Comparison of ENCODE assay signal across 33 mouse cellular contexts in the genomic region with DNA sequence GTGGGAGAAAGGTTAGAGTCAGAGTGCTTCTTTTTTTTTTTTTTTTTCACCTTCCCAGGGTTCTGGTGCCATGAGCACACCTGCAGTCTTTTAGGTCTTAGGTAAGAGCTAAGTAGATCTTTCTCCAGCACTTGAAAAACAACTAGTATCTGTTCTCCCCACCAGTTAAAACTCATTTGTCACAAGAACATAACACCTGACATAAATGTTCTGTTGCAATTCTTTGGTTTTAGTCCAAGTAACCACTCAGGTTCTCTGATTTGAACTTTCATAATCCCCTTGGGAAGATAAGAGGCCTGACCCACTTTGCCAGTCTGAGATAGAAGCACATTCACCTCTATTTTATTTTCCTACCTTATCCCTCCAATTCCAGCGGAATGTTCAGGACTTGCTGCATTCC.
DNase-seq lines count a peak whose midpoint lies in the region; ATAC-seq and TF ChIP-seq lines count a peak whose summit lies in the region.
"Had no signal": no experiment of that assay in that cellular context is flagged by ENCODE, and none has a peak within 500 bp of the region (broad histone marks: within the 10 kb centered on the region; RNA-seq: fewer than 3 reads in every experiment).

No protein-coding gene starts in this region.

- peak; percentile 89 for ATAC-seq in lung, embryonic 16.5 days (ENCODE audit: low read depth)
- ATAC-seq in intestine, postnatal 0 days = peak; percentile 18; the same call in 1 of the 2 replicates
- ATAC-seq: activated CD4-positive, CD25-positive, alpha-beta regulatory T cell, adult 4 months; hindbrain, postnatal 0 days; midbrain, embryonic 15.5 days had no signal

- no peak for TF ChIP-seq CTCF in intestine, postnatal 0 days (IDR thresholded peaks at IDR 0.05; ENCODE audit: low read depth)
- no peak for TF ChIP-seq CTCF in small intestine, adult 2 months (IDR thresholded peaks at IDR 0.05; ENCODE audit: extremely low read depth, insufficient read length, insufficient replicate concordance, low read depth, low read length)

- no peak overlapping the region for H3K4me3 ChIP-seq in lung, embryonic 16.5 days (ENCODE audit: low read length)
- H3K4me3 ChIP-seq in intestine, postnatal 0 days (ENCODE audit: low read depth, low read length) = no peak overlapping the region
- no peak overlapping the region for H3K4me3 ChIP-seq in small intestine, adult 2 months (ENCODE audit: low read depth, low read length)
- H3K4me3 ChIP-seq in midbrain, embryonic 10.5 days = no peak overlapping the region
- H3K4me3 ChIP-seq: erythroblast, embryonic 14.5 days; forebrain, embryonic 12.5 days; hindbrain, embryonic 12.5 days; limb, embryonic 10.5 days; limb, embryonic 15.5 days; liver, embryonic 15.5 days; midbrain, embryonic 15.5 days; neural tube, embryonic 15.5 days had no signal

- H3K27me3 ChIP-seq in lung, embryonic 16.5 days (ENCODE audit: control insufficient read depth, insufficient read depth, low read depth, low read length) = no peaks in the 10 kb centered on the region
- no peaks in the 10 kb centered on the region for H3K27me3 ChIP-seq in intestine, postnatal 0 days (replicated peaks; ENCODE audit: control insufficient read depth, insufficient read depth, low read length)
- no peaks in the 10 kb centered on the region for H3K27me3 ChIP-seq in small intestine, adult 2 months (ENCODE audit: control insufficient read depth, insufficient read depth, low read length)
- no peaks in the 10 kb centered on the region for H3K27me3 ChIP-seq in midbrain, embryonic 10.5 days (ENCODE audit: low read depth, poor library complexity, severe bottlenecking)
- H3K27me3 ChIP-seq: forebrain, embryonic 12.5 days; hindbrain, embryonic 12.5 days; limb, embryonic 15.5 days; liver, embryonic 15.5 days; midbrain, embryonic 15.5 days; neural tube, embryonic 15.5 days had no signal

- peaks cover 6% of the 10 kb centered on the region; the same call in 1 of the 2 replicates for H3K4me1 ChIP-seq in lung, embryonic 16.5 days (replicated peaks; ENCODE audit: control insufficient read depth, insufficient read depth, low read length)
- H3K4me1 ChIP-seq in intestine, postnatal 0 days (replicated peaks; ENCODE audit: control insufficient read depth, insufficient read depth, low read length) = no peaks in the 10 kb centered on the region; the same call in 1 of the 2 replicates
- peaks cover 11% of the 10 kb centered on the region; the same call in 1 of the 2 replicates for H3K4me1 ChIP-seq in small intestine, adult 2 months (ENCODE audit: control insufficient read depth, insufficient read depth, insufficient read length, low read length)
- H3K4me1 ChIP-seq in midbrain, embryonic 10.5 days = no peaks in the 10 kb centered on the region
- H3K4me1 ChIP-seq: forebrain, embryonic 12.5 days; hindbrain, embryonic 12.5 days; limb, embryonic 10.5 days; limb, embryonic 15.5 days; liver, embryonic 15.5 days; midbrain, embryonic 15.5 days; neural tube, embryonic 15.5 days had no signal

- H3K4me2 ChIP-seq in lung, embryonic 16.5 days (ENCODE audit: low read depth, low read length) = no peak overlapping the region
- no peak overlapping the region for H3K4me2 ChIP-seq in intestine, postnatal 0 days (replicated peaks; ENCODE audit: low read depth)
- H3K4me2 ChIP-seq: forebrain, embryonic 12.5 days; heart, embryonic 11.5 days; hindbrain, embryonic 12.5 days; limb, embryonic 15.5 days; liver, embryonic 15.5 days; midbrain, embryonic 15.5 days; neural tube, embryonic 15.5 days had no signal

- no peaks in the 10 kb centered on the region for H3K36me3 ChIP-seq in lung, embryonic 16.5 days (ENCODE audit: control insufficient read depth, insufficient read depth, low read length)
- H3K36me3 ChIP-seq in intestine, postnatal 0 days (ENCODE audit: control insufficient read depth, insufficient read depth) = no peaks in the 10 kb centered on the region
- H3K36me3 ChIP-seq in small intestine, adult 2 months (ENCODE audit: control insufficient read depth, insufficient read depth, low read length) = no peaks in the 10 kb centered on the region
- H3K36me3 ChIP-seq in midbrain, embryonic 10.5 days = no peaks in the 10 kb centered on the region
- H3K36me3 ChIP-seq: forebrain, embryonic 12.5 days; hindbrain, embryonic 12.5 days; limb, embryonic 10.5 days; limb, embryonic 15.5 days; liver, embryonic 15.5 days; midbrain, embryonic 15.5 days; neural tube, embryonic 15.5 days had no signal

- H3K27ac ChIP-seq in lung, embryonic 16.5 days (ENCODE audit: low read length) = peak overlapping the region; percentile 66
- 0 out of 2 replicates have a peak overlapping the region, but pooled peaks have one; percentile 23 for H3K27ac ChIP-seq in intestine, postnatal 0 days (ENCODE audit: low read depth, low read length)
- H3K27ac ChIP-seq in small intestine, adult 2 months (ENCODE audit: insufficient read depth, low read depth, low read length) = 0 out of 2 replicates have a peak overlapping the region, but pooled peaks have one; percentile 21
- no peak overlapping the region for H3K27ac ChIP-seq in midbrain, embryonic 10.5 days (replicated peaks)
- H3K27ac ChIP-seq: forebrain, embryonic 12.5 days; hindbrain, embryonic 12.5 days; hindbrain, postnatal 0 days; kidney, postnatal 0 days; limb, embryonic 10.5 days; limb, embryonic 15.5 days; liver, embryonic 15.5 days; midbrain, embryonic 15.5 days; neural tube, embryonic 15.5 days had no signal

- DNase-seq in lung, postnatal 4 days = no peak
- no peak for DNase-seq in frontal cortex, postnatal 10 days (ENCODE audit: low spot score in 2 of 2)
- no peak for DNase-seq in frontal cortex, adult 2 months (ENCODE audit: extremely low spot score in 1 of 2, low spot score in 1 of 2)
- no peak for DNase-seq in midbrain, embryonic 10.5 days (ENCODE audit: low spot score)
- DNase-seq: adrenal gland, adult 2 months; adrenal gland, postnatal 36 days; B cell, adult 2 months; cerebellum, adult 2 months; cerebellum, postnatal 14 days; gastrocnemius, postnatal 25 days; heart, adult 18-20 months; heart, postnatal 36 days; kidney, adult 11 months; kidney, postnatal 4 days; layer of hippocampus, postnatal 36 days; right cerebral cortex, postnatal 25 days; thymus, adult 18-20 months; thymus, postnatal 25 days had no signal

- no peaks in the 10 kb centered on the region for H3K9me3 ChIP-seq in lung, embryonic 16.5 days (ENCODE audit: control insufficient read depth, low read length)
- no peaks in the 10 kb centered on the region for H3K9me3 ChIP-seq in intestine, postnatal 0 days (ENCODE audit: control insufficient read depth)
- no peaks in the 10 kb centered on the region for H3K9me3 ChIP-seq in midbrain, embryonic 10.5 days (replicated peaks)
- H3K9me3 ChIP-seq: forebrain, embryonic 12.5 days; hindbrain, embryonic 12.5 days; limb, embryonic 10.5 days; limb, embryonic 15.5 days; liver, embryonic 15.5 days; midbrain, embryonic 15.5 days; neural tube, embryonic 15.5 days had no signal

- no peak for TF ChIP-seq POLR2A in small intestine, adult 2 months (IDR thresholded peaks at IDR 0.05; ENCODE audit: low read depth, low read length)

- 56% methylated on average over 1 of the region's 1 CpGs for WGBS in lung, embryonic 16.5 days
- WGBS in intestine, postnatal 0 days = 46% methylated on average over 1 of the region's 1 CpGs
- 37% methylated on average over 1 of the region's 1 CpGs for WGBS in small intestine, adult 2 months
- WGBS in midbrain, embryonic 10.5 days = 95% methylated on average over 1 of the region's 1 CpGs

- no peak overlapping the region for H3K9ac ChIP-seq in lung, embryonic 16.5 days (ENCODE audit: low read length)
- H3K9ac ChIP-seq in intestine, postnatal 0 days (ENCODE audit: low read depth, low read length) = no peak overlapping the region
- H3K9ac ChIP-seq: forebrain, embryonic 12.5 days; hindbrain, embryonic 12.5 days; limb, embryonic 15.5 days; liver, embryonic 15.5 days; midbrain, embryonic 15.5 days; neural tube, embryonic 15.5 days had no signal
